10 mouse cellular contexts compared by ENCODE assay signal in the genomic region with DNA sequence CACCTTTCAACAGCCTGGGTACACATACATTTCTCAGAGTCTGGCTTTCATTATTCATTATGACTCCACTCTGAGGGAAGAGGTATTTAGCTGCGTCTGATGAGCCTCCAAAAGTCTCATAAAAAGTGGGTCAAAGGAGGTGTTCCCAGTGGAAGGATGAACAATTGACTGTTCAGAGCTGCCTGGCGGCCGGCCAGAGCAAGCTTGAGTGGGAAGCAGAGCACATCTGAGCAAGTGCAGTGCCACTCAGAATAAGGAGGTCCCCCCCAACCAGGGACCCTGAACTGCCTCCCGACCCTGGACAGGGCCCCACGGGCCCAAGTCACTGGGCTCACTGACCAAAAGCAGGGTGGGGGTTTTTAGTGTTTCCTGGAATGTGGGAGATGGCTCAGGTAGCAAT.
DNase-seq lines count a peak whose midpoint lies in the region; ATAC-seq and TF ChIP-seq lines count a peak whose summit lies in the region.
"Had no signal": no experiment of that assay in that cellular context is flagged by ENCODE, and none has a peak within 500 bp of the region (broad histone marks: within the 10 kb centered on the region; RNA-seq: fewer than 3 reads in every experiment).

No protein-coding gene starts in this region.

- H3K4me2 ChIP-seq in embryonic facial prominence, embryonic 13.5 days: no peak overlapping the region
- H3K4me2 ChIP-seq: heart, embryonic 13.5 days; liver, embryonic 13.5 days had no signal

- WGBS in embryonic facial prominence, embryonic 13.5 days: 37% methylated on average over 5 of the region's 5 CpGs
- 55% methylated on average over 5 of the region's 5 CpGs for WGBS in embryonic facial prominence, embryonic 10.5 days

- DNase-seq in embryonic facial prominence, embryonic 10.5 days (ENCODE audit: low spot score): no peak
- peak; percentile 6 for DNase-seq in ovary, postnatal 14 days (ENCODE audit: low spot score)
- no peak for DNase-seq in ovary, postnatal 36 days (ENCODE audit: low spot score)
- DNase-seq in left cerebral cortex, adult 8-10 months (ENCODE audit: low spot score in 2 of 2): peak; percentile 18 to 36
- peak; percentile 19 for DNase-seq in telencephalon, adult 2 months (ENCODE audit: low read depth, low spot score)
- no peak for DNase-seq in gastrocnemius, adult 2 months
- no peak for DNase-seq in urinary bladder, postnatal 14 days (ENCODE audit: low spot score)
- DNase-seq: liver, embryonic 13.5 days had no signal

- TF ChIP-seq CTCF in gastrocnemius, adult 2 months (IDR thresholded peaks at IDR 0.05): no peak

- intact Hi-C loops in gastrocnemius, adult 2 months (cut with DNase I): no loop called here

- H3K4me3 ChIP-seq in embryonic facial prominence, embryonic 13.5 days: no peak overlapping the region
- no peak overlapping the region for H3K4me3 ChIP-seq in embryonic facial prominence, embryonic 10.5 days
- H3K4me3 ChIP-seq in gastrocnemius, adult 2 months: no peak overlapping the region
- H3K4me3 ChIP-seq: heart, embryonic 13.5 days; liver, embryonic 13.5 days had no signal

- H3K36me3 ChIP-seq in embryonic facial prominence, embryonic 13.5 days: no peaks in the 10 kb centered on the region
- H3K36me3 ChIP-seq in embryonic facial prominence, embryonic 10.5 days (replicated peaks): no peaks in the 10 kb centered on the region
- H3K36me3 ChIP-seq: heart, embryonic 13.5 days; liver, embryonic 13.5 days had no signal

- peak overlapping the region; percentile 7; the same call in 1 of the 2 replicates for H3K9ac ChIP-seq in embryonic facial prominence, embryonic 13.5 days
- H3K9ac ChIP-seq: heart, embryonic 13.5 days; liver, embryonic 13.5 days had no signal

- ATAC-seq in embryonic facial prominence, embryonic 13.5 days (ENCODE audit: insufficient number of reproducible peaks, insufficient read depth, low FRiP score, low TSS enrichment, low read depth): no peak

- peaks cover 4% of the 10 kb centered on the region; the same call in 1 of the 2 replicates for H3K27me3 ChIP-seq in embryonic facial prominence, embryonic 13.5 days
- H3K27me3 ChIP-seq in embryonic facial prominence, embryonic 10.5 days (replicated peaks; ENCODE audit: low read depth, poor library complexity, severe bottlenecking): 0 out of 2 replicates have a peak, but pooled peaks cover 7% of the 10 kb centered on the region
- H3K27me3 ChIP-seq: liver, embryonic 13.5 days had no signal

- peaks cover 19% of the 10 kb centered on the region for H3K4me1 ChIP-seq in embryonic facial prominence, embryonic 13.5 days
- peaks cover 41% of the 10 kb centered on the region for H3K4me1 ChIP-seq in embryonic facial prominence, embryonic 10.5 days
- H3K4me1 ChIP-seq: liver, embryonic 13.5 days had no signal

- no peaks in the 10 kb centered on the region for H3K9me3 ChIP-seq in embryonic facial prominence, embryonic 13.5 days
- no peaks in the 10 kb centered on the region for H3K9me3 ChIP-seq in embryonic facial prominence, embryonic 10.5 days
- H3K9me3 ChIP-seq: heart, embryonic 13.5 days; liver, embryonic 13.5 days had no signal

- no peak overlapping the region for H3K27ac ChIP-seq in embryonic facial prominence, embryonic 13.5 days
- H3K27ac ChIP-seq in embryonic facial prominence, embryonic 10.5 days (replicated peaks): no peak overlapping the region
- H3K27ac ChIP-seq in gastrocnemius, adult 2 months: no peak overlapping the region
- H3K27ac ChIP-seq: heart, embryonic 13.5 days; liver, embryonic 13.5 days had no signal

Comparison
In these comparisons a context has a peak if more than half of its experiments do, and no peak if none do; other contexts are left out.
1. DNase-seq: peak in ovary, postnatal 14 days (single experiment), left cerebral cortex, adult 8-10 months (2 of 2) and telencephalon, adult 2 months (single experiment); none in embryonic facial prominence, embryonic 10.5 days (single experiment), ovary, postnatal 36 days (single experiment), gastrocnemius, adult 2 months (single experiment) and urinary bladder, postnatal 14 days (single experiment).